Mouse (Mus musculus) G1E (cell line): ENCODE data around the gene Srgap3. TPM values are rescaled to one million over a fixed set of nuclear protein-coding genes. Genes with fewer than 3 reads are reported as not detected.

Experiments
- ATAC-seq: 2 replicates; pipeline ENCODE4 v1.8.0; 2016; ENCODE audit warnings: mild to moderate bottlenecking; ENCODE audit not compliant: insufficient number of reproducible peaks, poor library complexity, low FRiP score, severe bottlenecking; ENCODE audit errors: extremely low read depth
- DNase-seq: peaks from one replicate; pipeline ENCODE4 v3.0.0; 2012; ENCODE audit warnings: low spot score
- H3K27me3 ChIP-seq: 2 replicates; pipeline ENCODE4 v1.6.1; 2012; ENCODE audit warnings: mild to moderate bottlenecking, low read length, inconsistent platforms; ENCODE audit not compliant: insufficient read depth
- H3K36me3 ChIP-seq: replicated peaks from 2 replicates; pipeline ENCODE3; 2012; ENCODE audit warnings: mild to moderate bottlenecking, inconsistent platforms
- H3K4me1 ChIP-seq: 2 replicates; pipeline ENCODE4 v1.6.1; 2012; ENCODE audit warnings: low read depth, low read length, inconsistent platforms, mixed read lengths; ENCODE audit not compliant: insufficient read depth
- H3K4me3 ChIP-seq: 2 replicates; pipeline ENCODE4 v1.5.1; 2012; ENCODE audit warnings: low read depth, mild to moderate bottlenecking, inconsistent platforms, low read length, moderate library complexity, mixed read lengths
- H3K9me3 ChIP-seq: replicated peaks from 2 replicates; pipeline ENCODE4 v1.6.1; 2012; ENCODE audit warnings: inconsistent platforms
- CTCF ChIP-seq: IDR thresholded peaks from 2 replicates; pipeline ENCODE4 v1.5.1; 2012; ENCODE audit warnings: low read depth, low read length, inconsistent platforms, mixed read lengths
- GATA1 ChIP-seq: IDR thresholded peaks from 2 replicates; pipeline ENCODE4 v1.6.1; 2012; ENCODE audit warnings: borderline replicate concordance, low read length, inconsistent platforms, mixed read lengths
- GATA2 ChIP-seq: IDR thresholded peaks from 2 replicates; pipeline ENCODE4 v1.6.1; 2012; ENCODE audit warnings: low read depth, low read length, inconsistent platforms, borderline replicate concordance
- POLR2AphosphoS5 ChIP-seq: IDR thresholded peaks from 2 replicates; pipeline ENCODE4 v1.6.1; 2012; ENCODE audit warnings: low read depth, low read length, inconsistent platforms; ENCODE audit not compliant: insufficient replicate concordance
- TAL1 ChIP-seq: conservative IDR thresholded peaks from 2 replicates; pipeline ENCODE4 v1.6.1; 2012; ENCODE audit warnings: low read depth, low read length, inconsistent platforms, mixed read lengths
- polyA plus RNA-seq: library from polyadenylated mRNA; stranded (reverse); fragments of >175 nt; gene quantifications from 2 replicates; pipeline ENCODE4 v1.2.3, GENCODE M21; 2012
- total RNA-seq, 2 experiments: library from RNA; stranded (forward) in 1 of 2; stranded (reverse) in 1 of 2; fragments of 200-1000 nt in 1 of 2; fragments of >200 nt in 1 of 2; fragmentation: Nextera tagmentation in 1 of 2; gene quantifications; 2 replicates each; pipeline ENCODE4 v1.2.3; 2014 to 2017

Gene Srgap3
- total and polyA plus RNA-seq, 3 experiments = 0.05 TPM; not detected in 2

- DNase-seq = no peak
- Histone ChIP-seq H3K9me3 (peaks cover 11% of the 10 kb centered on the region), H3K36me3 (no peaks in the 10 kb centered on the region), H3K4me3 (no peak overlapping the region), H3K4me1 (no peaks in the 10 kb centered on the region), H3K27me3 (peaks cover 3% of the 10 kb centered on the region; the same call in 1 of the 2 replicates)
- TF ChIP-seq GATA1 = no peak
- no peak for TF ChIP-seq CTCF
- no peak for TF ChIP-seq GATA2
- TF ChIP-seq TAL1 = no peak
- TF ChIP-seq POLR2AphosphoS5 = no peak
- no peak for ATAC-seq
Observed at GRCm38 (mm10) chr6:112943596-112944245, 3.3 kb downstream of the Srgap3 start.

GRCm38 (mm10) chr6:112939281-112939680 is 7.8 kb downstream of the Srgap3 start:
- H3K9me3 ChIP-seq = peaks cover 4% of the 10 kb centered on the region; the same call in 1 of the 2 replicates
- no peak overlapping the region for H3K4me3 ChIP-seq

GRCm38 (mm10) chr6:112937791-112938190 is 9.3 kb downstream of the Srgap3 start:
- no peaks in the 10 kb centered on the region for H3K4me1 ChIP-seq
- TF ChIP-seq GATA2 (no peak), POLR2AphosphoS5 (no peak), TAL1 (no peak)
- no peaks in the 10 kb centered on the region for H3K27me3 ChIP-seq
- H3K9me3 ChIP-seq = peaks cover under 1% of the 10 kb centered on the region; the same call in 1 of the 2 replicates
- no peaks in the 10 kb centered on the region for H3K36me3 ChIP-seq
- DNase-seq (no peak), ATAC-seq (no peak)
- H3K4me3 ChIP-seq = no peak overlapping the region

More at GRCm38 (mm10) chr6:112939281-112939680, 7.8 kb downstream of the Srgap3 start:
- TF ChIP-seq TAL1 (no peak), POLR2AphosphoS5 (no peak), GATA2 (no peak), CTCF (no peak), GATA1 (no peak)
- no peak for ATAC-seq
- no peaks in the 10 kb centered on the region for H3K36me3 ChIP-seq
- H3K27me3 ChIP-seq = no peaks in the 10 kb centered on the region
- DNase-seq = no peak
- no peaks in the 10 kb centered on the region for H3K4me1 ChIP-seq

- DNase-seq (no peak), ATAC-seq (no peak)
- H3K36me3 ChIP-seq = no peaks in the 10 kb centered on the region
- H3K4me1 ChIP-seq = no peaks in the 10 kb centered on the region
- H3K27me3 ChIP-seq = no peaks in the 10 kb centered on the region
- H3K9me3 ChIP-seq = no peaks in the 10 kb centered on the region; the same call in 1 of the 2 replicates
- TF ChIP-seq CTCF = no peak
- no peak for TF ChIP-seq GATA2
- TF ChIP-seq POLR2AphosphoS5 = no peak
- TF ChIP-seq TAL1 = no peak
- TF ChIP-seq GATA1 = no peak
- H3K4me3 ChIP-seq = no peak overlapping the region
Observed at GRCm38 (mm10) chr6:112934501-112934900, 12.6 kb downstream of the Srgap3 start.

- ATAC-seq (no peak), DNase-seq (no peak)
- Histone ChIP-seq H3K4me1 (no peaks in the 10 kb centered on the region), H3K9me3 (no peaks in the 10 kb centered on the region), H3K4me3 (no peak overlapping the region), H3K36me3 (no peaks in the 10 kb centered on the region), H3K27me3 (no peaks in the 10 kb centered on the region)
- TF ChIP-seq POLR2AphosphoS5 = no peak
- TF ChIP-seq GATA1 = no peak
- TF ChIP-seq CTCF = no peak
- TF ChIP-seq GATA2 = no peak
- TF ChIP-seq TAL1 = no peak
Observed at GRCm38 (mm10) chr6:112932611-112933010, 14.5 kb downstream of the Srgap3 start.

GRCm38 (mm10) chr6:112930011-112930451 is 17.0 kb downstream of the Srgap3 start:
- Histone ChIP-seq H3K9me3 (no peaks in the 10 kb centered on the region), H3K36me3 (no peaks in the 10 kb centered on the region), H3K4me3 (no peak overlapping the region), H3K4me1 (no peaks in the 10 kb centered on the region), H3K27me3 (no peaks in the 10 kb centered on the region)
- ATAC-seq (no peak), DNase-seq (peak; percentile 17)
- TF ChIP-seq TAL1 (no peak), CTCF (no peak), GATA2 (no peak), POLR2AphosphoS5 (no peak), GATA1 (no peak)
